Mouse (Mus musculus) ES-E14 (cell line): ENCODE measurements around the gene Sema6d. TPM values are rescaled to one million over a fixed set of nuclear protein-coding genes. Genes with fewer than 3 reads are reported as not detected.

Experiments used
- DNase-seq: peaks from one replicate; pipeline ENCODE4 v3.0.0-alpha.2; 2013; ENCODE audit warnings: low read depth, low spot score
- H3K27ac ChIP-seq: 2 replicates; pipeline ENCODE4 v1.5.1; 2012; ENCODE audit warnings: low read depth, mild to moderate bottlenecking, low read length, moderate library complexity, mixed read lengths; ENCODE audit not compliant: poor library complexity, insufficient read depth, severe bottlenecking
- H3K36me3 ChIP-seq: 2 replicates; pipeline ENCODE4 v1.6.1; 2012; ENCODE audit warnings: mild to moderate bottlenecking, low read length, moderate library complexity, mixed read lengths; ENCODE audit not compliant: control insufficient read depth, poor library complexity, insufficient read depth, severe bottlenecking
- H3K4me1 ChIP-seq, 2 experiments: fragments of 150-350 bp in 1 of 2; sonication (generic) in 1 of 2; 2 replicates each; pipeline ENCODE4 v1.6.1; 2012; ENCODE audit warnings: low read length in 2 of 2, mild to moderate bottlenecking in 1 of 2, mixed read lengths in 1 of 2; ENCODE audit not compliant: control insufficient read depth in 2 of 2, insufficient read depth in 2 of 2, poor library complexity in 1 of 2
- H3K4me3 ChIP-seq, 2 experiments: fragments of 150-350 bp in 1 of 2; sonication (generic) in 1 of 2; 2 replicates each; pipeline ENCODE4 v1.5.1; 2012; ENCODE audit warnings: low read length in 2 of 2, low read depth in 1 of 2, mild to moderate bottlenecking in 1 of 2, mixed read lengths in 1 of 2; ENCODE audit not compliant: insufficient read depth in 1 of 2, poor library complexity in 1 of 2, severe bottlenecking in 1 of 2
- H3K9ac ChIP-seq: 2 replicates; pipeline ENCODE4 v1.6.1; 2012; ENCODE audit warnings: low read depth, mild to moderate bottlenecking, low read length, mixed read lengths; ENCODE audit not compliant: poor library complexity, insufficient read depth, severe bottlenecking
- H3K9me3 ChIP-seq: fragments of 150-350 bp; sonication (generic); 2 replicates; pipeline ENCODE4 v1.6.1; 2012; ENCODE audit warnings: low read depth, mild to moderate bottlenecking, low read length; ENCODE audit not compliant: control insufficient read depth, insufficient read depth
- CHD2 ChIP-seq: IDR thresholded peaks from 2 replicates; pipeline ENCODE4 v1.6.1; 2014; ENCODE audit warnings: mild to moderate bottlenecking, low read depth, low read length, inconsistent platforms
- HCFC1 ChIP-seq: IDR thresholded peaks from 2 replicates; pipeline ENCODE4 v1.6.1; 2012; ENCODE audit warnings: low read length, inconsistent platforms, borderline replicate concordance; ENCODE audit not compliant: insufficient read depth
- MAFK ChIP-seq: IDR thresholded peaks from 2 replicates; pipeline ENCODE4 v1.6.1; 2014; ENCODE audit warnings: mild to moderate bottlenecking, low read depth, low read length, inconsistent platforms; ENCODE audit not compliant: insufficient read depth
- ZC3H11A ChIP-seq: IDR thresholded peaks from 2 replicates; pipeline ENCODE4 v1.6.1; 2012; ENCODE audit warnings: low read depth, mild to moderate bottlenecking, inconsistent platforms, low read length, borderline replicate concordance
- ZNF384 ChIP-seq: IDR thresholded peaks from 2 replicates; pipeline ENCODE4 v1.6.1; 2012; ENCODE audit warnings: low read depth, low read length, inconsistent platforms
- in situ Hi-C, 2 experiments: fragments of 600-800 bp; cut with MboI; formaldehyde crosslinking; loops; one replicate each; pipeline ENCODE4 v1.15.1; 2025; ENCODE audit warnings: low sequenced_read_pairs in 2 of 2, inconsistent platforms in 1 of 2; ENCODE audit not compliant: unreplicated experiment in 2 of 2
- total RNA-seq: library from RNA; depleted of rRNA; stranded (reverse); fragments of 300-350 nt; gene quantifications from 2 replicates; pipeline ENCODE4 v1.2.3, GENCODE M21; 2012

Sema6d gene
- total RNA-seq, 1 experiment: 0.54 TPM

DNA sequence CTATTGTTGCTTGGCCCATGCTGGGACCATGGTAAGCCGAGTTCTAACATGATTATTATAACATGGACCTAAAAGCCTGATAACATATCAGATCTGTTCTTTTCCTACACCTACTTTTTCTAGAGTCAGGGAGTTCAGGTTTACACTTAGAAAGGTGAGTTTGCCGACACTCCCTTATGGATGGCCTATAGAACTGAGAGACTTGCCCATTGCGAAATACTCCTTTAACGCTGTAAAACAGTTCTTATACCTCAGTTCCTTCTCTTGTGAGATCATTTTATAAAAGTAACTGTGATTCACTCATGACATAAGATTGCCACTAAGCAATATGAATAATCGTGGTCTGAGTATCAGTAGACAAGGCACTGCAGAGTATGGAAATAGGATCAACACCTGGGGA, 307.5 kb downstream of the Sema6d start:
- Histone ChIP-seq H3K4me3 (no peak overlapping the region), H3K36me3 (no peaks in the 10 kb centered on the region), H3K9ac (no peak overlapping the region), H3K27ac (no peak overlapping the region), H3K4me1 (no peaks in the 10 kb centered on the region), H3K9me3 (no peaks in the 10 kb centered on the region)
- in situ Hi-C loops: no loop called here
- TF ChIP-seq HCFC1: no peak
- TF ChIP-seq MAFK: no peak
- TF ChIP-seq ZNF384: no peak
- no peak for TF ChIP-seq CHD2
- no peak for TF ChIP-seq ZC3H11A
- DNase-seq: no peak

DNA sequence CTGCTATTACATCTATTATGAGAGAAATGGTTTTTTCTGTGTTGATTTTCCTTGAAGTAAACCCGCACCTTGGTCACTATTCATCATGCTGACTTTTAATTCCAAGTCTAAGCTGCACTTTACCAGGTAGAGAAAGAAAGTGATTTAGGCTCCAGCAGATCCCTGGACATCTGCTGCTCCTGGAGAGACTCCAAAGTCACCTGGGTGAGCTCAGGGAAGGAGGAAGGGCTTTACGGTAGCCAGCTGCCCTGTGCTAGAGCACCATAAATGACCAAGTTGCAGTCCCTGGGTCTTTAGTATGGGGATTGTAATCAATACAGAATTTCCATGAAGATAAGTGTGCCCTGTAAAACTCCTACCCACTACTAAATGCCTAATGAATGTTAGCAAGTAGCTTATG, 309.8 kb downstream of the Sema6d start:
- no peaks in the 10 kb centered on the region for H3K9me3 ChIP-seq
- H3K36me3 ChIP-seq: no peaks in the 10 kb centered on the region
- H3K4me1 ChIP-seq: peaks cover 0 to 6% of the 10 kb centered on the region in 2 experiments; a peak in 2 of 4 replicates
- TF ChIP-seq CHD2 (no peak), ZNF384 (no peak), ZC3H11A (no peak), HCFC1 (no peak), MAFK (no peak)
- DNase-seq: no peak
- in situ Hi-C loops: no loop called here
- no peak overlapping the region for H3K4me3 ChIP-seq
- H3K9ac ChIP-seq: no peak overlapping the region
- no peak overlapping the region for H3K27ac ChIP-seq

DNA sequence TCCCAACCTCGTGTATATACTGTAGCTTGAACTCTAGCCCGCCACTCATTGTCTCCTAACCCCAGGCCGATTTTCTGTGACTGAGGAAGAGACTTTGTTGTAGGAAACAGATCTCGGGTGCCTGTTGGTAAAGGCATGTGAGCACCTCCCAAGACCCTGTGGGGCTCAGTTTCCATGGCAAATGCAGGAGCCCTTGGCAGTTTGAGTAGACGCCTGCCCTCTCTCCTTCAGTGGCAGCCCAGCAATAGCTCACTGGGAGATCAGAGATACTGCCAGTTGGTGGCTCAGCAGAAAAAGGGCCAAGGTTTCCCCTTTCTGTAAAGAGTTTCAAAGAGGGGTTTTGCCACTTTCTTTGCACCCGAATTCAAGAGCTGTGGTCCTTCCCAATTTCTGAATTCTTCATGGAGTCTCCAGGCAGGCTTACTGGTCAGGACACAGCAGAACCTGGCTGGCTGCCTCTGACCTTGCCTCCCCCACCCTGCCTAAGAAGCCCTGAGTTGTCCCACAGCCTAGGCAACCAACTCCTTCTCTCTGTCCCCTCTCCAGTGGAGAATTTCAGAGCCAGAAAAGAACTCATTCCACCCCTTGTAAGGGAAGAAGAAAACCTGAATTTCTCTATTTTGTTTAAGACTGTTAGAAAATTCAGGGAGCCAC, 312.1 kb downstream of the Sema6d start:
- Histone ChIP-seq H3K36me3 (no peaks in the 10 kb centered on the region), H3K4me3 (no peak overlapping the region), H3K9ac (no peak overlapping the region), H3K9me3 (no peaks in the 10 kb centered on the region), H3K4me1 (peaks cover 0 to 6% of the 10 kb centered on the region in 2 experiments; a peak in 2 of 4 replicates), H3K27ac (no peak overlapping the region)
- in situ Hi-C loops: no loop called here
- TF ChIP-seq MAFK (no peak), HCFC1 (no peak), ZC3H11A (no peak), ZNF384 (no peak), CHD2 (no peak)
- DNase-seq: no peak

DNA sequence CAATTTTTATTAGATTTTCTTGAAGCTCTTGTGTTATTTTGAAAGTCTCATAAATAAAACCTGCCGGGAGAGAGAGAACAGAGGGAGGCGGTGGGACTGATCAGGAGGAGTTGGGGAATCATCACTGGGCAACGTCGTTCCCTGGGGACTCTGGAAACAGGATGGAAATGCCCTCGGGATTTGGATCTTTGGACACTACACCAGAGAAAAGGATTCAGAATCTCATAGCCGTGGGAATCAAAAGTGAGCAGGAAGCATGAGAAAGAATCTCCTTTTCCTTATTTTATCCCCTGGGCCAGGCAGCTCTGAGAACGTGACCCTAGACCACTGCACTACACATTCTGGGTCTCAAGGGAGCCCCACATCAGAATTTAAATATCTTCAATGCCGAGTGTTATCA, 313.8 kb downstream of the Sema6d start:
- no peak overlapping the region for H3K27ac ChIP-seq
- DNase-seq: no peak
- in situ Hi-C loops: no loop called here

More for the DNA sequence above, 313.8 kb downstream of the Sema6d start:
- Histone ChIP-seq H3K4me3 (no peak overlapping the region), H3K36me3 (no peaks in the 10 kb centered on the region), H3K4me1 (peaks cover 0 to 6% of the 10 kb centered on the region in 2 experiments; a peak in 2 of 4 replicates), H3K9me3 (no peaks in the 10 kb centered on the region), H3K9ac (no peak overlapping the region)
- TF ChIP-seq ZC3H11A (no peak), ZNF384 (no peak), MAFK (no peak), HCFC1 (no peak), CHD2 (no peak)
